Mouse (Mus musculus) kidney, adult 18-20 months (tissue): ENCODE measurements around the gene Arhgef11.

ENCODE experiments used
- DNase-seq: peaks from one replicate; pipeline ENCODE4 v3.0.0; 2021

Gene Arhgef11

GRCm38 (mm10) chr3:87718525-87718924 lies 101.2 kb downstream of the Arhgef11 start:
- DNase-seq: no peak

GRCm38 (mm10) chr3:87724556-87724955 lies 107.2 kb downstream of the Arhgef11 start:
- no peak for DNase-seq

GRCm38 (mm10) chr3:87725396-87726160 lies 108.2 kb downstream of the Arhgef11 start:
- DNase-seq: no peak

- DNase-seq: no peak
These were observed 108.8 kb downstream of the Arhgef11 start for GRCm38 (mm10) chr3:87726191-87726590.

- no peak for DNase-seq
These were observed 111.3 kb downstream of the Arhgef11 start for GRCm38 (mm10) chr3:87728696-87729095.

GRCm38 (mm10) chr3:87733098-87733497 lies 115.7 kb downstream of the Arhgef11 start:
- DNase-seq: no peak

- no peak for DNase-seq
These were observed 116.8 kb downstream of the Arhgef11 start for GRCm38 (mm10) chr3:87733984-87734761.

- DNase-seq: no peak
These were observed 118.0 kb downstream of the Arhgef11 start for GRCm38 (mm10) chr3:87735335-87735734.

- DNase-seq: no peak
These were observed 121.5 kb downstream of the Arhgef11 start for GRCm38 (mm10) chr3:87738906-87739305.

- no peak for DNase-seq
These were observed 124.7 kb downstream of the Arhgef11 start for GRCm38 (mm10) chr3:87742013-87742412.

GRCm38 (mm10) chr3:87742735-87743134 lies 125.4 kb downstream of the Arhgef11 start:
- no peak for DNase-seq

GRCm38 (mm10) chr3:87743927-87744326 lies 126.6 kb downstream of the Arhgef11 start:
- no peak for DNase-seq

- no peak for DNase-seq
These were observed 127.8 kb downstream of the Arhgef11 start for GRCm38 (mm10) chr3:87745036-87745659.

- DNase-seq: peak; percentile 41
These were observed 131.1 kb downstream of the Arhgef11 start, which contains the start of gene Lrrc71 for GRCm38 (mm10) chr3:87748431-87748830. Gene Lrrc71 (minus strand): TSS chr3:87748625.

- DNase-seq: peak; percentile 73
These were observed 131.7 kb downstream of the Arhgef11 start for GRCm38 (mm10) chr3:87749036-87749435.

- no peak for DNase-seq
These were observed 132.6 kb downstream of the Arhgef11 start for GRCm38 (mm10) chr3:87749977-87750376.

GRCm38 (mm10) chr3:87752567-87752966 lies 135.2 kb downstream of the Arhgef11 start:
- no peak for DNase-seq

GRCm38 (mm10) chr3:87753829-87754228 lies 136.5 kb downstream of the Arhgef11 start:
- no peak for DNase-seq

GRCm38 (mm10) chr3:87755964-87756363 lies 138.6 kb downstream of the Arhgef11 start:
- DNase-seq: peak; percentile 89

- DNase-seq: no peak
These were observed 139.1 kb downstream of the Arhgef11 start for GRCm38 (mm10) chr3:87756488-87756887.

GRCm38 (mm10) chr3:87758641-87759040 lies 141.3 kb downstream of the Arhgef11 start:
- DNase-seq: no peak

GRCm38 (mm10) chr3:87761408-87762375 lies 144.3 kb downstream of the Arhgef11 start:
- DNase-seq: no peak
